ENCODE assay signal across 28 mouse cellular contexts in the genomic region with DNA sequence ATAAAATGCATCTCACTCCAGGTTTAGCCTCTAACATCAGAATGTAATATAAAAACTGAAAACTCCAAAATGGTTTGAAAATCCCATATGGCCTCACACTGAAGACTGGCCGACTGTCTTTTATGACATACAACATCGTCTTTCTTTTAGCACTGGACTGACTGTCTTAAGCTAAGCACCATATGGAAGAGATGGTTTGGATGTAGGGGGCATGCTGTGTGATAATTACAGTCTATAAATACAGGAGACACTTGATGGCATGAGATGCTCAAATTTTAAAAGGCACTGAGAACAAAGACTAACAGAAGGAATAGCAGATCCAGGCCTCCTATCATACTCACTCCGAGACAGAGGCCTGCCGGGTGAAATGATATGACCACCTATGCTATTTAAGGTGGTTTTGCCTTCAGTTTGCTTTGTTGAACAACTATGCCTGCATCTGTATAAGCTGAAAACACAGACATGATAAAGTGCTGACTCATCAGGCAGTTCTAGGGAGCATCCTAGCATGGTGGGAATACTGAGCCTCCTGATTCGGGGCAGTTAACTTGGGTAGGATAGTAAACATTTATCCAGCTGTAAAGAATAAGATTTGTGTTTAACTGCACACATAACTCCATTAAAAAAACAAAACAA. TPM values are rescaled to one million over a fixed set of nuclear protein-coding genes. Genes with fewer than 3 reads are reported as not detected.
DNase-seq lines count a peak whose midpoint lies in the region; ATAC-seq and TF ChIP-seq lines count a peak whose summit lies in the region.
"Had no signal": no experiment of that assay in that cellular context is flagged by ENCODE, and none has a peak within 500 bp of the region (broad histone marks: within the 10 kb centered on the region; RNA-seq: fewer than 3 reads in every experiment).

No protein-coding gene starts in this region.

- no peak for TF ChIP-seq EP300 in liver, postnatal 0 days (IDR thresholded peaks at IDR 0.05; ENCODE audit: low read depth)
- 0 out of 2 replicates have a peak, but pooled peaks have one; percentile 48 for TF ChIP-seq EP300 in CH12.LX (IDR thresholded peaks at IDR 0.05; ENCODE audit: low read length)

- H3K4me1 ChIP-seq in liver, postnatal 0 days (ENCODE audit: insufficient read depth): peaks cover 24% of the 10 kb centered on the region; the same call in 1 of the 2 replicates
- H3K4me1 ChIP-seq in liver, embryonic 11.5 days (replicated peaks; ENCODE audit: control insufficient read depth, insufficient read depth, low read length): peaks cover 3% of the 10 kb centered on the region; the same call in 1 of the 2 replicates
- peaks cover 31 to 97% of the 10 kb centered on the region in 2 experiments for H3K4me1 ChIP-seq in CH12.LX (ENCODE audit: control insufficient read depth in 1 of 2, insufficient read depth in 2 of 2)

- H3K36me3 ChIP-seq in liver, postnatal 0 days (replicated peaks; ENCODE audit: insufficient read depth, low read length): 0 out of 2 replicates have a peak, but pooled peaks cover 4% of the 10 kb centered on the region
- no peaks in the 10 kb centered on the region for H3K36me3 ChIP-seq in liver, embryonic 11.5 days (ENCODE audit: control insufficient read depth, insufficient read depth, low read length)
- H3K36me3 ChIP-seq in CH12.LX (replicated peaks in 1 of 2; ENCODE audit: control insufficient read depth in 1 of 2, insufficient read depth in 1 of 2, low read length in 1 of 2): peaks cover 12 to 57% of the 10 kb centered on the region in 2 experiments
- H3K36me3 ChIP-seq: forebrain, embryonic 12.5 days; hindbrain, embryonic 10.5 days; intestine, embryonic 15.5 days; liver, embryonic 13.5 days; midbrain, embryonic 10.5 days; midbrain, embryonic 15.5 days; neural tube, embryonic 15.5 days had no signal

- H3K9me3 ChIP-seq in liver, postnatal 0 days (ENCODE audit: low read length): no peaks in the 10 kb centered on the region
- no peaks in the 10 kb centered on the region for H3K9me3 ChIP-seq in liver, embryonic 11.5 days (ENCODE audit: control insufficient read depth, low read length)
- H3K9me3 ChIP-seq in CH12.LX (replicated peaks; ENCODE audit: low read length): no peaks in the 10 kb centered on the region
- H3K9me3 ChIP-seq: forebrain, embryonic 12.5 days; hindbrain, embryonic 10.5 days; intestine, embryonic 15.5 days; liver, embryonic 13.5 days; midbrain, embryonic 10.5 days; midbrain, embryonic 15.5 days; neural tube, embryonic 15.5 days had no signal

- in situ Hi-C loops in CH12.LX (cut with MboI; ENCODE audit: low pct_ligation_motif_present, low pct_unique_long_range_greater_than_20kb, low sequenced_read_pairs): no loop called here
- in situ Hi-C loops in Patski (cut with MboI; ENCODE audit: low pct_unique_long_range_greater_than_20kb): no loop called here

- H3K4me3 ChIP-seq in liver, postnatal 0 days (ENCODE audit: low read depth, low read length): no peak overlapping the region
- H3K4me3 ChIP-seq in liver, embryonic 11.5 days (ENCODE audit: low read depth, low read length): no peak overlapping the region
- no peak overlapping the region for H3K4me3 ChIP-seq in CH12.LX (replicated peaks in 1 of 3; ENCODE audit: low read depth in 2 of 3, low read length in 2 of 3, poor library complexity in 1 of 3)
- H3K4me3 ChIP-seq: erythroblast, embryonic 14.5 days; forebrain, embryonic 12.5 days; hindbrain, embryonic 10.5 days; intestine, embryonic 15.5 days; liver, embryonic 13.5 days; midbrain, embryonic 10.5 days; midbrain, embryonic 15.5 days; neural tube, embryonic 15.5 days had no signal

- ATAC-seq in liver, postnatal 0 days: no peak
- ATAC-seq in liver, embryonic 11.5 days (replicated peaks; ENCODE audit: low FRiP score): no peak
- peak; percentile 73 for ATAC-seq in Patski
- ATAC-seq: hindbrain, embryonic 16.5 days; intestine, embryonic 15.5 days; midbrain, embryonic 15.5 days had no signal

- POLR2A ChIA-PET in Patski (lab: Charles Lee): interaction anchor here (0.5 kb wide), 1 partner anchor 1934 kb away, joined by 3 read pairs; no protein-coding TSS in a partner anchor

- dilution Hi-C loops in CH12.LX (cut with MboI; ENCODE audit: extremely low pct_ligation_motif_present, extremely low pct_unique_long_range_greater_than_20kb, low sequenced_read_pairs): no loop called here

- no peak for TF ChIP-seq CTCF in liver, postnatal 0 days (IDR thresholded peaks at IDR 0.05; ENCODE audit: low read depth)
- no peak for TF ChIP-seq CTCF in CH12.LX (conservative IDR thresholded peaks at IDR 0.05 in 1 of 2, IDR thresholded peaks at IDR 0.05 in 1 of 2; ENCODE audit: low read depth in 2 of 2, low read length in 2 of 2)
- TF ChIP-seq CTCF in Patski (IDR thresholded peaks at IDR 0.05): no peak

- peaks cover 35% of the 10 kb centered on the region for H3K79me2 ChIP-seq in CH12.LX (replicated peaks; ENCODE audit: control insufficient read depth, extremely low read depth, insufficient read depth, poor library complexity, severe bottlenecking)

- DNase-seq in liver, postnatal 0 days: no peak
- no peak for DNase-seq in liver, embryonic 11.5 days (ENCODE audit: low spot score)
- DNase-seq in 3T3-L1 (ENCODE audit: low read depth, low spot score): peak; percentile 20
- DNase-seq in CH12.LX (ENCODE audit: extremely low read depth): no peak
- DNase-seq in Patski (ENCODE audit: low read depth, low spot score): peak; percentile 62
- no peak for DNase-seq in B cell, adult 2 months
- no peak for DNase-seq in lung, postnatal 36 days
- DNase-seq: adrenal gland, postnatal 14 days; cerebellum, adult 11-12 months; cerebellum, postnatal 14 days; gastrocnemius, postnatal 14 days; heart, postnatal 14 days; kidney, adult 2 months; layer of hippocampus, postnatal 36 days; left cerebral cortex, postnatal 4 days; liver, embryonic 13.5 days; lung, adult 2 months; lung, postnatal 10 days; right cerebral cortex, postnatal 4 days had no signal

- TF ChIP-seq RAD21 in CH12.LX (IDR thresholded peaks at IDR 0.05; ENCODE audit: low read depth, low read length): no peak

- CTCF ChIA-PET in Patski (lab: Charles Lee): interaction anchor here (0.8 kb wide), 1 partner anchor 32 kb away, joined by 3 read pairs; no protein-coding TSS in a partner anchor

- 80% methylated on average over 5 of the region's 5 CpGs for WGBS in liver, postnatal 0 days (ENCODE audit: insufficient replicate concordance)
- 87% methylated on average over 5 of the region's 5 CpGs for WGBS in liver, embryonic 11.5 days

- no peak for TF ChIP-seq POLR2A in CH12.LX (IDR thresholded peaks at IDR 0.05; ENCODE audit: low read depth, low read length)

- H3K27me3 ChIP-seq in liver, postnatal 0 days (ENCODE audit: insufficient read depth, low read length): no peaks in the 10 kb centered on the region
- H3K27me3 ChIP-seq in liver, embryonic 11.5 days (replicated peaks; ENCODE audit: control insufficient read depth, insufficient read depth, low read length): no peaks in the 10 kb centered on the region
- H3K27me3 ChIP-seq in CH12.LX (replicated peaks): no peaks in the 10 kb centered on the region
- H3K27me3 ChIP-seq in Patski: no peaks in the 10 kb centered on the region
- H3K27me3 ChIP-seq: forebrain, embryonic 12.5 days; intestine, embryonic 15.5 days; liver, embryonic 13.5 days; midbrain, embryonic 15.5 days; neural tube, embryonic 15.5 days had no signal

- H3K4me2 ChIP-seq in liver, postnatal 0 days (ENCODE audit: low read depth, low read length): no peak overlapping the region
- H3K4me2 ChIP-seq in liver, embryonic 11.5 days: no peak overlapping the region
- peak overlapping the region; percentile 88; the same call in 1 of the 2 replicates for H3K4me2 ChIP-seq in CH12.LX (ENCODE audit: insufficient read depth, low read depth, poor library complexity, severe bottlenecking)
- H3K4me2 ChIP-seq: forebrain, embryonic 12.5 days; intestine, embryonic 15.5 days; liver, embryonic 13.5 days; midbrain, embryonic 15.5 days; neural tube, embryonic 15.5 days had no signal

- H3K9ac ChIP-seq in liver, postnatal 0 days (replicated peaks): no peak overlapping the region
- no peak overlapping the region for H3K9ac ChIP-seq in liver, embryonic 11.5 days (ENCODE audit: low read depth, low read length)
- no peak overlapping the region for H3K9ac ChIP-seq in CH12.LX (ENCODE audit: insufficient read depth, low read depth)
- H3K9ac ChIP-seq: forebrain, embryonic 12.5 days; intestine, embryonic 15.5 days; liver, embryonic 13.5 days; midbrain, embryonic 15.5 days; neural tube, embryonic 15.5 days had no signal

- H3K27ac ChIP-seq in liver, postnatal 0 days (ENCODE audit: low read depth): 0 out of 2 replicates have a peak overlapping the region, but pooled peaks have one; percentile 31
- no peak overlapping the region for H3K27ac ChIP-seq in liver, embryonic 11.5 days (ENCODE audit: low read depth, low read length)
- peak overlapping the region; percentile 92 for H3K27ac ChIP-seq in CH12.LX (ENCODE audit: insufficient read depth, low read depth)
- H3K27ac ChIP-seq: forebrain, embryonic 12.5 days; hindbrain, embryonic 10.5 days; intestine, embryonic 15.5 days; kidney, postnatal 0 days; liver, embryonic 13.5 days; midbrain, embryonic 10.5 days; midbrain, embryonic 15.5 days; neural tube, embryonic 15.5 days had no signal

TF ChIP-seq in CH12.LX, 34 proteins besides CTCF, POLR2A, EP300 and RAD21:
- TF ChIP-seq JUND (conservative IDR thresholded peaks at IDR 0.05; ENCODE audit: low read depth, low read length) (no peak), MEF2A (IDR thresholded peaks at IDR 0.05; ENCODE audit: borderline replicate concordance, low read depth, low read length) (0 out of 2 replicates have a peak, but pooled peaks have one; percentile 0), ZNF384 (IDR thresholded peaks at IDR 0.05; ENCODE audit: low read depth, low read length) (no peak), JUN (IDR thresholded peaks at IDR 0.05; ENCODE audit: insufficient read depth, low read depth, low read length) (no peak), MAZ (IDR thresholded peaks at IDR 0.05; ENCODE audit: low read depth, low read length) (0 out of 2 replicates have a peak, but pooled peaks have one; percentile 8), MAFK (IDR thresholded peaks at IDR 0.05; ENCODE audit: insufficient replicate concordance, low read length) (peak; percentile 98)

RNA-seq across cellular contexts. Expression of gene Fam49b, which starts 38.9 kb away (rescaled TPM):
- polyA plus RNA-seq in liver, postnatal 0 days (2015; fragmentation: Nextera tagmentation; extraction: Ambion mirVana): 36.6 and 37.0 TPM in 2 replicates
- 70.8 and 74.7 TPM in 2 replicates for polyA plus RNA-seq in liver, embryonic 11.5 days (2014; fragmentation: Nextera tagmentation; extraction: Ambion mirVana)
- total RNA-seq in CH12.LX (2012; rRNA removed) (85.0 and 113 TPM in 2 replicates), CH12.LX (2014; rRNA removed) (546 and 568 TPM in 2 replicates)
- polyA plus RNA-seq in CH12.LX (2012; ENCODE audit: insufficient read length, low read depth) (266 and 329 TPM in 2 replicates), Patski (2021) (63.2 TPM)

Comparison
In these comparisons a context has a peak if more than half of its experiments do, and no peak if none do; other contexts are left out.
1. DNase-seq: peak in 3T3-L1 (single experiment) and Patski (single experiment); none in liver, postnatal 0 days (single experiment), liver, embryonic 11.5 days (single experiment), CH12.LX (single experiment), B cell, adult 2 months (0 of 2) and lung, postnatal 36 days (single experiment).